Mouse (Mus musculus): ENCODE results near the gene Trpm3. TPM values are rescaled to one million over a fixed set of nuclear protein-coding genes. Genes with fewer than 3 reads are reported as not detected.

Gene Trpm3
- polyA plus RNA-seq, 1 experiment from 2014 or later, result 1.2 TPM

DNA sequence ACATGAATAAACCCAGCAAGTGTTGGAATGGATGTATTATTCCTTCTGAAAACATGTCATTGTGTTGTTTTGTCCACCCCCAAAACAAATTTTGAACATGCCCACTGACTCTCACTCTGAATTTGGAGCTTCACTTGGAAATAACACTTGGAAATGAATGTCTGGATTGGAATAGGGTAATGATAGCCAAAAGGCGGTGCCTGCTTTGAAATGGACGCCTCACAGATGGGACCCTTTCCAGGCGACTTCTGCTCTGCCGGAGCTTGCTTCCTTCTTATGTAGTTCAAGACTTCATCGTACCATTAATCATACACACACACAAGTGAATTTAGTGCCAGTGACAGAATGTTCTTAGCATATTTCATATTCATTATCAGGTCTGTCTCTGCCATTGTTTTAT lies 312.4 kb downstream of the Trpm3 start:
- Histone ChIP-seq H3K4me2 (ENCODE audit: low read depth, low read length) (no peak overlapping the region), H3K27me3 (ENCODE audit: control insufficient read depth, insufficient read depth, low read depth, low read length) (no peaks in the 10 kb centered on the region), H3K9me3 (ENCODE audit: control insufficient read depth, low read length) (no peaks in the 10 kb centered on the region), H3K27ac (ENCODE audit: low read length) (no peak overlapping the region), H3K36me3 (ENCODE audit: control insufficient read depth, insufficient read depth, low read length) (no peaks in the 10 kb centered on the region), H3K4me3 (ENCODE audit: low read length) (no peak overlapping the region), H3K9ac (ENCODE audit: low read length) (no peak overlapping the region), H3K4me1 (replicated peaks; ENCODE audit: control insufficient read depth, insufficient read depth, low read length) (no peaks in the 10 kb centered on the region)
- ATAC-seq (ENCODE audit: low read depth), result 0 out of 2 replicates have a peak, but pooled peaks have one; percentile 51
- WGBS, result 61% methylated on average over 5 of the region's 5 CpGs

DNA sequence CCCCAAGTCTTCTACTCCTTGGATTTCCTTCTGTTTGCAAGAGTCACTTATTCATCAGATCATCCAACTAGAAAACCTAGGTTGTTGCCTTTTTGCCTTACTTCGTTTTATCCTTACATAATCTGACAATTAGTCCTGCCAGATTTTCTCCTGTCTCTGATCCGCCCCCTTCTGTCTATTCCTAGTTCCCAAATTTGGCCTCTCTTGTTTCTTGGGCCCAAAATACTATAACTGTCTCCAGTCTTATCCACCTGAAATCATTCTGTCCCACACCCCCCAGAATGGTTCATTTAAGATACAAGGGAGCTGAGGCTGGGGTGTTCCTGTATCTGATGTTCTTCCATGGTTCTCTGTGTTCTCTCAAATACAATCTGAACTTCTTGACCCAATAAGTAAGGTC lies 318.1 kb downstream of the Trpm3 start:
- ATAC-seq (ENCODE audit: low read depth), result no peak
- 82% methylated on average over 2 of the region's 2 CpGs for WGBS
- Histone ChIP-seq H3K36me3 (ENCODE audit: control insufficient read depth, insufficient read depth, low read length) (no peaks in the 10 kb centered on the region), H3K4me3 (ENCODE audit: low read length) (no peak overlapping the region), H3K9ac (ENCODE audit: low read length) (no peak overlapping the region), H3K4me1 (replicated peaks; ENCODE audit: control insufficient read depth, insufficient read depth, low read length) (no peaks in the 10 kb centered on the region), H3K9me3 (ENCODE audit: control insufficient read depth, low read length) (no peaks in the 10 kb centered on the region), H3K27me3 (ENCODE audit: control insufficient read depth, insufficient read depth, low read depth, low read length) (no peaks in the 10 kb centered on the region), H3K4me2 (ENCODE audit: low read depth, low read length) (no peak overlapping the region), H3K27ac (ENCODE audit: low read length) (no peak overlapping the region)

DNA sequence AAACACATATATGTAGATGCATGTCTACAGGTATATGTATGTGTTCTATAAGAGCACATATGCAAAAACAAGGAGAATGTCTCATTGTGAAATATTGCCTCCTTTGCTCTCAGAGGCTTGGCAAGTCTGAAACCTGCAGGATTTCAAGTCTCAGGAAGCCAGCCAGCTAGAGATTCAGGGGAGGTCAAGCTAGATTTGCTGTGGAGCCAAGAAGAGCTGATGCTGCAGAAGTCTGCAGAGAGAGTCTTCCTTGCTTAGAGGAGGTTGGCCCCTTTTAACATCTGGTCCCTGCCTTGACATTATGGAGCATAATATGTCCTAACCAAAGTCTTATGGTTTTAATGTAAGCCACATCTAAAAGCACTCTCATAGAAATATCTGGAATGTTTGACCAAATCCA lies 323.2 kb downstream of the Trpm3 start:
- Histone ChIP-seq H3K27ac (ENCODE audit: low read length) (no peak overlapping the region), H3K27me3 (ENCODE audit: control insufficient read depth, insufficient read depth, low read depth, low read length) (no peaks in the 10 kb centered on the region), H3K36me3 (ENCODE audit: control insufficient read depth, insufficient read depth, low read length) (no peaks in the 10 kb centered on the region), H3K9me3 (ENCODE audit: control insufficient read depth, low read length) (no peaks in the 10 kb centered on the region), H3K9ac (ENCODE audit: low read length) (no peak overlapping the region), H3K4me3 (ENCODE audit: low read length) (no peak overlapping the region), H3K4me2 (ENCODE audit: low read depth, low read length) (no peak overlapping the region), H3K4me1 (replicated peaks; ENCODE audit: control insufficient read depth, insufficient read depth, low read length) (no peaks in the 10 kb centered on the region)
- no peak for ATAC-seq (ENCODE audit: low read depth)

DNA sequence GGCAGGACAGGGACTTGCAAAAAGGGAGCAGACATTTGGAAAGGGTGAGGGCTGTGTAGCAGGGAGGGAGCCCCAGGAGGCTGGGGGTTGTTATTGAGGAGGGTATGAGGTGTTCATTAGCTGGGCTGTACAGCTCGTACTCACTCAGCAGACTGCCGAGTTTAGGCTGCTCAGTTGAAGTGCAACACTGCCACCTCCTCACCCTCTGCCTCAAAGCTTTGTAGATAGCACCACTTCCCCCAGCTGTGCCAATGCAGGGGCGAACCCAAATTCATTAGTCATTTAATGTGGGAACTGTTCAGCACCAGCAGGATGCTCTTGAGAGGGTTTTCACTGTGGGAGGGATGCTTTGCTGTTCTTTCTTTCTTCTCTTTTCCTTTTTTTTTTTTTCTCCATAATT lies 324.7 kb downstream of the Trpm3 start:
- Histone ChIP-seq H3K27me3 (ENCODE audit: control insufficient read depth, insufficient read depth, low read depth, low read length) (no peaks in the 10 kb centered on the region), H3K4me2 (ENCODE audit: low read depth, low read length) (no peak overlapping the region), H3K9me3 (ENCODE audit: control insufficient read depth, low read length) (no peaks in the 10 kb centered on the region), H3K9ac (ENCODE audit: low read length) (no peak overlapping the region), H3K4me1 (replicated peaks; ENCODE audit: control insufficient read depth, insufficient read depth, low read length) (no peaks in the 10 kb centered on the region; the same call in 1 of the 2 replicates), H3K36me3 (ENCODE audit: control insufficient read depth, insufficient read depth, low read length) (no peaks in the 10 kb centered on the region), H3K4me3 (ENCODE audit: low read length) (no peak overlapping the region), H3K27ac (ENCODE audit: low read length) (no peak overlapping the region)
- ATAC-seq (ENCODE audit: low read depth), result no peak
- 41% methylated on average over 3 of the region's 3 CpGs for WGBS

DNA sequence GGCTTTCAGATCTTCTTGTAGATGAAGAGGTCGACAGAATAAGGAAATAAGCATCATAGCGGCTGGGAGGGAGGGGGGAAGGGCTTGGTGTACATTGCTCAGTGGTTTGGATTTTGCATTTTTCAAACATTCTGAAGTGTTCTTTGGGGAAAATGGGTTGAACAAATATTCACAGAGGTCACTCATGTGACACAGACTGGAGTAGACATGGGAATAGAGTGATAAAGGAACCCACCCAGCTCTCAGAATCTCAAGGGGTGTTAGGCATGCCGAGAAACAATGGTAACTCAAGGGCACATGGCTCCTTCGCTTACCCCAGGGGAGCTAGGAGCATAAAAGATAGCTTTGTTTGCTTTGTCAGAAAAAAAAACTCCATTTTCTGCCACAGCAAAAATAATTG lies 330.8 kb downstream of the Trpm3 start:
- no peaks in the 10 kb centered on the region for H3K27me3 ChIP-seq (ENCODE audit: control insufficient read depth, insufficient read depth, low read depth, low read length)
- H3K9ac ChIP-seq (ENCODE audit: low read length), result no peak overlapping the region
- 53% methylated on average over 4 of the region's 4 CpGs for WGBS
- no peak overlapping the region for H3K4me2 ChIP-seq (ENCODE audit: low read depth, low read length)
- no peak overlapping the region for H3K27ac ChIP-seq (ENCODE audit: low read length)
- H3K4me1 ChIP-seq (replicated peaks; ENCODE audit: control insufficient read depth, insufficient read depth, low read length), result no peaks in the 10 kb centered on the region; the same call in 1 of the 2 replicates
- ATAC-seq (ENCODE audit: low read depth), result peak; percentile 89
- no peak overlapping the region for H3K4me3 ChIP-seq (ENCODE audit: low read length)
- H3K36me3 ChIP-seq (ENCODE audit: control insufficient read depth, insufficient read depth, low read length), result no peaks in the 10 kb centered on the region
- no peaks in the 10 kb centered on the region for H3K9me3 ChIP-seq (ENCODE audit: control insufficient read depth, low read length)

DNA sequence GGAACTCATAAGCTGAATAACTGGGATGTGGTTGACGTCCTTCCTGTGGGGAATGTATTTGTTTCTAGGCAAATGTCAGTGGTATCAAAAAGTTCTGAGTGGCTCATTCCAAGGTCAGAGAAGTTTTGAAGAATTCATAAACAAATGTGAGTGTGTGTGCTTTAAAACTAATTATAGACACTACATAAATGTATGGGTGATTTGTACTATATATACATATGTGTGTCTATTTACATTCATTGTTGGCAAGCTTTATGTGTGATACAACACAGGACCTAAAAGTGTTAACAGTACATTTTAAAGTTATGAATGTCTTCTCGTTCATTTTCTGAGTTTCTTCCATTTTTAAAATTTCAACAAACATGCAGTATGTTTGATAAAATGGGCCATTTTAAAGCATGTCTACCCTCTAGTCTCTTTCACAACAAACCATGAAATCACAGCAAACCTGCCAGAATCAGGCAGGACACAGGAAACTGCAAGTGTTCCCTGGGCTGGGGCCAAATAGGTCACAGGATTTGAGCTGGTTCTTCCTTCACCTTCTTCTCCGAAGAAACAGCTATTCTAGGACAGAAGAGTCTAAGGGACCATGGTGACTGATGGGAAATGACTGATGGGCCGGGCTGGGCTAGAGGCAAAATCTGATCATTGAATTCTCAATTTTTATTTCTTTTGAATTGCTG lies 334.3 kb downstream of the Trpm3 start:
- Histone ChIP-seq H3K4me2 (ENCODE audit: low read depth, low read length) (no peak overlapping the region), H3K9me3 (ENCODE audit: control insufficient read depth, low read length) (no peaks in the 10 kb centered on the region), H3K4me3 (ENCODE audit: low read length) (no peak overlapping the region), H3K36me3 (ENCODE audit: control insufficient read depth, insufficient read depth, low read length) (no peaks in the 10 kb centered on the region), H3K4me1 (replicated peaks; ENCODE audit: control insufficient read depth, insufficient read depth, low read length) (no peaks in the 10 kb centered on the region), H3K27me3 (ENCODE audit: control insufficient read depth, insufficient read depth, low read depth, low read length) (no peaks in the 10 kb centered on the region), H3K27ac (ENCODE audit: low read length) (no peak overlapping the region), H3K9ac (ENCODE audit: low read length) (no peak overlapping the region)
- peak; percentile 52; the same call in 1 of the 2 replicates for ATAC-seq (ENCODE audit: low read depth)
- WGBS, result 51% methylated on average over 4 of the region's 4 CpGs

DNA sequence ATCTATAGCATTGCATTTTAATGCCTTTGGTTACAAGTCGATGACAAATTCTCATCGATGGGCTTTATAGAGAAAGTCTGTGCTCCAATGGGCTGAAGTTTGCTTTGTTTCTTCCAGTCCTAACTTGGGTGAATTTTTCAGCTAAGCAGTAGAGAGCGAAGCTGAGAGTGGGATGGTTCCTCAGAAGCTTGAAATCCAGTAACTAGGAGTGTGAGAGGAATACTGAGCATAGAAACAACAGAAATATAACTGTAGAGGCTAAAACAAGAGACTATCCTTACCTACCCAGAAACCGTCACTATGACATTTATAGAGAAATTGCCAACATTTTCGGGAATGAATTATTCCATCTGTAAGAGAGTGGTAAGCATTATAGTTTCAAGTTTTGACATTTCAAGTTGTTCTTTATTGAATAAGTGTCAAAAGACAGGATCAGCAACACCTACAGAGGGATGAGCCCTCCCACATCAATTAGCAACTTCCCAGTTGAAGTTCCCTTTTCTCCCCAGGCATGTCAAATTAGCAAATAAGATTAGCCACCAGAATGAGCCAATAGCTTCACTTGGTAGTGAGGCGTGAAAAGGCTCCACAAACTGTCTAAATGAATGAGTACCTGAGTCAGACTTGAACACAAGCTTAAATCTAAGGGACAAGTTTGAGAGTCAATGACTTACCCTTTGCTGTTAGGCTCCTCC lies 339.6 kb downstream of the Trpm3 start:
- H3K4me2 ChIP-seq (ENCODE audit: low read depth, low read length), result no peak overlapping the region
- no peak overlapping the region for H3K27ac ChIP-seq (ENCODE audit: low read length)
- no peaks in the 10 kb centered on the region for H3K36me3 ChIP-seq (ENCODE audit: control insufficient read depth, insufficient read depth, low read length)
- H3K27me3 ChIP-seq (ENCODE audit: control insufficient read depth, insufficient read depth, low read depth, low read length), result no peaks in the 10 kb centered on the region
- no peaks in the 10 kb centered on the region for H3K4me1 ChIP-seq (replicated peaks; ENCODE audit: control insufficient read depth, insufficient read depth, low read length)
- H3K9ac ChIP-seq (ENCODE audit: low read length), result no peak overlapping the region
- no peak overlapping the region for H3K4me3 ChIP-seq (ENCODE audit: low read length)
- no peak for ATAC-seq (ENCODE audit: low read depth)
- no peaks in the 10 kb centered on the region for H3K9me3 ChIP-seq (ENCODE audit: control insufficient read depth, low read length)
- 92% methylated on average over 6 of the region's 6 CpGs for WGBS

DNA sequence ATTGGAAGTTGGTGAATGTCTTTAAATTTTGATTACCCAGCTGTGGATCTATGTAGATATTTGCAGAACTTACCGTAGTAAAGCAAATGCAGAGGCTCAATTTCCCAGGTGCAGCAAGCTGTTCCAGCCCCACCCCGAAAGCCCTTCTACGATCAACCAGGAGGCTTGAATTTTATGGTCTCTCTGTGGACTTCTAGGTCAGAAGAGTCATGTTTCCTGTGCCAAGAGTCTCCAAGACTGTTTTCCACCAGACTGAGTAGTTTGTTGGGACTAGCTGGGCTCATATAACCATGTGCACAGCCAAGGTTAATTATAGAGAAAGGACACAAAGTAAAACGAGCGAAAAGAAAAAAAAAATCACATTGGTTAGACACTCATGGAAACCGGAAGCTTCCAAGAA lies 364.6 kb downstream of the Trpm3 start:
- H3K4me2 ChIP-seq (ENCODE audit: low read depth, low read length), result no peak overlapping the region
- no peaks in the 10 kb centered on the region for H3K4me1 ChIP-seq (replicated peaks; ENCODE audit: control insufficient read depth, insufficient read depth, low read length)
- no peaks in the 10 kb centered on the region for H3K36me3 ChIP-seq (ENCODE audit: control insufficient read depth, insufficient read depth, low read length)
- 85% methylated on average over 6 of the region's 6 CpGs for WGBS
- no peak overlapping the region for H3K4me3 ChIP-seq (ENCODE audit: low read length)
- H3K27me3 ChIP-seq (ENCODE audit: control insufficient read depth, insufficient read depth, low read depth, low read length), result no peaks in the 10 kb centered on the region
- H3K27ac ChIP-seq (ENCODE audit: low read length), result no peak overlapping the region
- H3K9ac ChIP-seq (ENCODE audit: low read length), result no peak overlapping the region
- no peak for ATAC-seq (ENCODE audit: low read depth)
- no peaks in the 10 kb centered on the region for H3K9me3 ChIP-seq (ENCODE audit: control insufficient read depth, low read length)

DNA sequence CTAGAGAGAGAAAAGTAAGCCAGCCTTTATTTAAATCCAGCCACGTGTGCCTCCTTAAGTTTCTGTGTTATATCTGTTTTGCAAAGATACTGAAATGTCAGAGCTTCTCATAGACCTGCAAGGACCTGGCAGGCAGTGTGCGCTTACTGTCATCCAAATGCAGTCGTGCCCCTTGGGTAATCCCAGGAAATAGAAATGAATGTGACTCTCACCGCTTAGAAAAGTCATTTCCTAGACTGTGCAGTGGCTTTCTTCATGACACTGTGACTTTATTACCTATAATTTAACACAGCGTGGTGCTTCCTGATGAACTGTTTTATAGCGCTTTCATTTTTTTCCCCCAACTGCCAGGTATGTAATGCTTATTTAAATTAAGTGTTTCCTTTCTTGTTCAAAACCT lies 379.7 kb downstream of the Trpm3 start:
- WGBS, result 75% methylated on average over 6 of the region's 6 CpGs
- H3K4me3 ChIP-seq (ENCODE audit: low read length), result no peak overlapping the region
- no peak overlapping the region for H3K27ac ChIP-seq (ENCODE audit: low read length)
- no peaks in the 10 kb centered on the region for H3K9me3 ChIP-seq (ENCODE audit: control insufficient read depth, low read length)
- ATAC-seq (ENCODE audit: low read depth), result no peak
- H3K36me3 ChIP-seq (ENCODE audit: control insufficient read depth, insufficient read depth, low read length), result no peaks in the 10 kb centered on the region
- no peak overlapping the region for H3K9ac ChIP-seq (ENCODE audit: low read length)
- no peak overlapping the region for H3K4me2 ChIP-seq (ENCODE audit: low read depth, low read length)
- H3K27me3 ChIP-seq (ENCODE audit: control insufficient read depth, insufficient read depth, low read depth, low read length), result no peaks in the 10 kb centered on the region
- no peaks in the 10 kb centered on the region for H3K4me1 ChIP-seq (replicated peaks; ENCODE audit: control insufficient read depth, insufficient read depth, low read length)

Data from lung, embryonic 16.5 days (tissue).